Mouse (Mus musculus) layer of hippocampus, adult 2 months (tissue): ENCODE measurements around the gene Raf1. TPM values are rescaled to one million over a fixed set of nuclear protein-coding genes. Genes with fewer than 3 reads are reported as not detected.

Experiments used
- DNase-seq, 2 experiments: peaks; one replicate each; pipeline ENCODE4 v3.0.0; 2022; ENCODE audit warnings: low spot score in 2 of 2
- H3K27ac ChIP-seq: fragments of 200-600 bp; 2 replicates; pipeline ENCODE4 v1.8.1; 2022
- H3K4me3 ChIP-seq: fragments of 200-600 bp; 2 replicates; pipeline ENCODE4 v1.8.1; 2022; ENCODE audit warnings: mild to moderate bottlenecking
- CTCF ChIP-seq: fragments of 200-600 bp; conservative IDR thresholded peaks from 2 replicates; pipeline ENCODE4 v1.8.1; 2022; ENCODE audit warnings: antibody characterized with exemption, mild to moderate bottlenecking, moderate library complexity
- total RNA-seq, 2 experiments: library from RNA; stranded (reverse); gene quantifications; 2 replicates each; pipeline ENCODE4 v1.2.3; 2021

Gene Raf1
- total RNA-seq, 2 experiments from 2014 or later: 81.8 to 98.6 TPM

DNA sequence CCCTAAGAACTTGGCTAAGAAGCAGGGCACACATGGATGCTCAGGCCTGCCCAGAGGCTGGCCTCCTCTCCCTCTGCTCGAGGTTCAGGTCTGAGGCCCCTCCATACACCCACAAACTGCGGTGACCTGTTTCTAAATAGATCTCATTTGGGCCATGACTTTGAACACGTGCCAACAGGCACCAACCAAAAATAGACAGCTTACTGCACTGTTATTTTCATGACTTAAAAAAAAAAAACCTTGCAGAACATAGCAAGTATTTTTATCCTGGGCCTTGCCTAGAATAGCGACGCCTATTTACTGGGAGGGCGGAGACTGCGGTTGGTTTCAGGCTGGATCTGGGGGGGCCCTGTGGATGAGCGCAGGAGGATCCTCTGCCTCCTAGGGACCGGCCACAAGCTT, 18.0 kb upstream of the Raf1 start:
- DNase-seq: no peak
- Histone ChIP-seq H3K27ac (0 out of 2 replicates have a peak overlapping the region, but pooled peaks have one; percentile 23), H3K4me3 (no peak overlapping the region)
- no peak; the same call in 1 of the 2 replicates for TF ChIP-seq CTCF

GRCm38 (mm10) chr6:115692963-115693730, 16.7 kb upstream of the Raf1 start:
- no peak overlapping the region for H3K27ac ChIP-seq
- H3K4me3 ChIP-seq: no peak overlapping the region
- peak; percentile 64 for TF ChIP-seq CTCF
- no peak for DNase-seq

GRCm38 (mm10) chr6:115692163-115692950, 15.9 kb upstream of the Raf1 start:
- TF ChIP-seq CTCF: no peak
- no peak overlapping the region for H3K27ac ChIP-seq
- DNase-seq: no peak
- no peak overlapping the region for H3K4me3 ChIP-seq

- TF ChIP-seq CTCF: no peak
- H3K27ac ChIP-seq: no peak overlapping the region
- no peak for DNase-seq
- H3K4me3 ChIP-seq: no peak overlapping the region
These were observed 13.7 kb upstream of the Raf1 start for GRCm38 (mm10) chr6:115690105-115690504.

DNA sequence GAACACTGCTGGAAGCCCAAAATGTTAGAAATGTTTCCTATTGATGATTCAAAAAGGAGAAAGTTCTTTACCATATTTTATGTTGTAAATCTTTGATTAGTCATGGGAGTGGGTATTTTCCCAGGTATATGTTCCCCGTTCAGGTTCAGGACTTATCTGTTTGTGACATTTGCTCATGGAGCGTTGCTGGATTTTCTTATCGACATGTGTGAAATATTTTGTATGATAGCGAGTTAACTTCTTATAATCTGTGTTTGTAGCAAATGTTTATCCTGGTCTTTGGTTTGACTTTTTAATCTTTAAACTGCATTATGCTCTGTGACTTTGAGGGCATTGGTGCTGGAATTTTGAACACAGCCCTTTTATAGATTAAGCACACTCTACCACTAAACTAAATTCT, 12.2 kb upstream of the Raf1 start:
- Histone ChIP-seq H3K27ac (no peak overlapping the region), H3K4me3 (no peak overlapping the region)
- DNase-seq: no peak
- TF ChIP-seq CTCF: no peak

DNA sequence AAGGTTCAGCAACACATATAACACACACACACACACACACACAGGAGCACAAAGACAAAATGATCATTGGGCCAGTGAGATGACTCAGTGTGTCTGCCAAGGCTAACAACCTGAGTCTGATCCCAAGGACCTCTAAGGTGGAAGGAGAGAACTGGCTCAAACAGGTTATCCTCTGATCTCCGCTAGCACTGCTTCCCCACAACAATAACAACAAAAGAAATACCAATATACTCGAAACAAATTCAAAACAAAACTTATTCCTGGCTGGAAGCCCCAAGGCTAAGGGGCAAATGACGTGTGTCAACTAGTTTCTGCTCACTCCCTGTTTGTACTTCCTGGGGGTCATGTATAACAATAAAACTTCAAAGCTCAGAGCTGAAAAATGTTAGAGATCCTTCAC, 11.3 kb upstream of the Raf1 start:
- no peak for TF ChIP-seq CTCF
- H3K4me3 ChIP-seq: no peak overlapping the region
- DNase-seq: no peak
- no peak overlapping the region for H3K27ac ChIP-seq

DNA sequence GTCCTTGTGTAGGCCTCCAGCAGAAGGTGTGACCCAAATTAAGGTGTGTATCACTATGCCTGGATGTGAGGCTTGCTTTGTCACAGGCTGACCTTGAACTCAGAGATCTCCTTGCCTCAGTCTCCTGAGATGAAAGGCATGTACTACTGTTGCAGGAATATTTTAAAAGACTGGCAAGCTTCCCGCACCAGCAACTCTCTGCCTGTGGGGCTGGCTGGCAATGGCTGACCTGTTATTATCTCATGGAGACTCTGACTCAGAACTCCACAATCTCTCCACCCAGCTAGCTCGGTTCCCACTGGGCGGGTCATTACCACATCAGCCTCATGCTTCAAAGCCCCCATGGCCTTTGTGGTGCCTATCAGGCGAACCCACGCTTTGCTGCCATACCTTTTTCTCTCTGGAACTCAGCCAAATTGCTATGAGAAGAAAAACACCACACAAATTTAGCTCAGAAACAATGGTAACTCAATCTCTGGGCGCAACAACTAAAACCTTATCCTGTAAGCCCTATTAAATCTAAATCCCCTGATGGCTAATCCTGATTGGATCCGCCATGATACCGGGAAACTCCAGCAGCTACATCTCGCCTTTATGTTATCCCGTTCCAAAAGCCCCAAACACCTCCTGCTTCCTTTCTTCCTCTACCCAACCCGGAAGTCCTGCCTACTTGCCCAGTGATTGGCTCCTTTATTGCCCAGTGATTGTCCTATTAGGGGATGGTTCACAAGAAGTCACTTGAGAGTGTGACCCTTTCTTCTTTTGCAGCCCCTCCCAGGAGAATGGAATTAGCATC, 8.6 kb upstream of the Raf1 start:
- DNase-seq: no peak
- Histone ChIP-seq H3K27ac (no peak overlapping the region), H3K4me3 (no peak overlapping the region)
- no peak for TF ChIP-seq CTCF

DNA sequence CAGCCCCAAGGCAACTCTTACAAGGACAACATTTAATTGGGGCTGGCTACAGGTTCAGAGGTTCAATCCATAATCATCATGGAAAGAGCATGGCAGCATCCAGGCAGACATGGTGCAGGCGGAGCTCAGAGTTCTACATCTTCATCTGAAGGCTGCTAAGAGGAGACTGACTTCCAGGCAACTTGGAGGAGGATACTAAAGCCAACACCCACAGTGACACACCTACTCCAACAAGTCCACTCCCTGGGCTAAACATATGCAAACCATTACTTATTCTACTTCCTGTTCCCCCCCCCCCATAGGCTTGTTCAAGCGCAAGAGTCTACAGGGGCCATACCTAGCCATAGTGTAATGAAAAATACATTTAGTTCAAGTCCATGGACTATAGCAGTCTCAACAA, 7.8 kb upstream of the Raf1 start:
- no peak for DNase-seq
- Histone ChIP-seq H3K4me3 (no peak overlapping the region), H3K27ac (no peak overlapping the region)
- TF ChIP-seq CTCF: no peak

GRCm38 (mm10) chr6:115681066-115681465, 4.6 kb upstream of the Raf1 start:
- Histone ChIP-seq H3K27ac (no peak overlapping the region), H3K4me3 (no peak overlapping the region)
- TF ChIP-seq CTCF: no peak
- DNase-seq: no peak

DNA sequence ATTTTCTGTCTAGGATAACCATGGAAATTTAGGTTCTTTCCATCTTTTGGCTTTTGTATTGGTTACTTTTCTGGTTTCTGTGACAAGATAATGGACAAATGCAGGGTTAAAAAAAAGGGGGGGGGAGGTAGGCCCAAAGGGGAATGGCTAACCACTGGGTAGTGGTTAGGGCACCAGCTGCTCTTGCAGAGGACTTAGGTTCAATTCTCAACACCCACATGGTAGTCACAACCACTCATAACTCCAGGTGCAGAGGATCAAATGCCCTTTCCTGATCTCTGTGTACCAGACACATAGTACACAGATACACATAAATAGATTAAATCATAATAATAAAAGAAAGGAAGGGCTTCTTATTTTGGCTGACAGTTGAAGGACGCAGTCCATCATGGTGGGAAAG, 1.6 kb upstream of the Raf1 start:
- no peak for TF ChIP-seq CTCF
- Histone ChIP-seq H3K4me3 (no peak overlapping the region), H3K27ac (no peak overlapping the region)
- DNase-seq: no peak

DNA sequence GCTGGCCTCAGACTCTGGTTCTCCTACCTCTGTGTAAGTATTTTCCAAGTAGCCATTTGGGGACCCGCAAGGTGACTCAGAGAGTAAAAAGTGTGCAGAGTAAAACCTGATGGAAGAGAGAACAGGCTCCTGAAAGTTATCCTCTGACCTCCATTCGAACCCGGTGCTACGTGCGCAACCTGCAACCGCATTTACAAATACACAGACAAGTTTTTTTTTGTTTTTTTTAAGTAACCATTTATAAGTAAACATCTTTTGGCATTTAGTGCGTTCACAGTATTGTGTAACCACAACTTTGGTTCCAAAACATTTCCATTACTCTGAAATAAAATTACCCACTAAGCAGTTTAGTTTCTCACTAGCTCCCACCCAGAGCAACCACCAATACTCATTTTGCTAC, 1.0 kb upstream of the Raf1 start:
- Histone ChIP-seq H3K4me3 (peak overlapping the region; percentile 90; the same call in 1 of the 2 replicates), H3K27ac (no peak overlapping the region)
- DNase-seq: no peak
- TF ChIP-seq CTCF: no peak

DNA sequence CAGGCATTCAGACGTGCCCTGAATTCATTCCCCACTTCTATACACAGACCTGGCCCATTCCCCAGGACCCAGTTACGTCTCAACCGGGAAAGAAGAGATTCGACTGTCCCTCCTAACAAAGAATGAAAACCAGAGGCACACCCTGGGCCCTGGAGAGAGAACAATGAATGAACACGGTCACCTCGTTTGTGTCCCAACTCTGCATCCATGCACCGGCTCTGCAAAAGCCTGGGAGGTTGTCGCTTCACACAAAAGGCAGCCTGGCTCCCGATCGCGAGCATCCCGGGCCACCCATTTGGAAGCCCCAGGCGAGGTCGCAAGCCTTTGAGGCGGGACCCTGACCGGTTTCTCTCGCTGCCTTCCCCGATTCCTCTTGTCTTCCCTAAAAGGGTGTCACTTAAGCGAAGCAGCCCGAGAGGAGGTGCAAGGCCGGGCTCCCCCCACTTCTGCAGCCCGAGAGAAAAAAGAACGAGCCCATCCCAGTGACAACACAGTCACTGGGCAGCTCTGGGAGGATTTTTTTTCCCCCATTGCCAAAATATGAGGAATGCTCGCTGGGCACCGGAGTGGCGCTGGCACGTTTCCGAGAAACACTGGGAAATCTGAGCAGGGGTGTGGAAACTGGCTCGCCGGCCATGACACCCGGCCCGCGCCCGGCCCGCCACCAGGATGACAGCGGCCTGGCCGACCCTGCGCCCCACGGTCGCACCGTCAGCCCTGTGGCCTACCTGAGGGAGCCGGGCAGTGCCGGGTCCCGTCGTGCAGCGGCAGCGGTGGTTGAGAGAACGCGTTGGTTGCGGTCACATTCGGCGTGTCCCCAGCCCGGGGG, 713 bp downstream of the Raf1 start:
- 0 out of 2 replicates have a peak, but pooled peaks have one; percentile 14 for TF ChIP-seq CTCF
- peak overlapping the region; percentile 90 for H3K4me3 ChIP-seq
- peak; percentile 16 to 44 for DNase-seq
- H3K27ac ChIP-seq: peak overlapping the region; percentile 100

GRCm38 (mm10) chr6:115675166-115675507, 1.3 kb downstream of the Raf1 start:
- no peak for TF ChIP-seq CTCF
- Histone ChIP-seq H3K27ac (peak overlapping the region; percentile 100), H3K4me3 (peak overlapping the region; percentile 90)
- DNase-seq: no peak
